Mouse (Mus musculus): ENCODE results near the gene Fam3c. TPM values are rescaled to one million over a fixed set of nuclear protein-coding genes. Genes with fewer than 3 reads are reported as not detected.
A peak's percentile ranks its signal among the peaks of the same experiment; 100 is the strongest.

Gene Fam3c
- polyA plus RNA-seq, 1 experiment, result 22.5 TPM

GRCm38 (mm10) chr6:22262519-22262918 is 93.5 kb downstream of the Fam3c start:
- DNase-seq (ENCODE audit: low read depth), result peak; percentile 52
- TF ChIP-seq CTCF (IDR thresholded peaks at IDR 0.05; ENCODE audit: borderline replicate concordance, extremely low read depth, insufficient read depth, insufficient read length) (no peak), POLR2A (IDR thresholded peaks at IDR 0.05; ENCODE audit: borderline replicate concordance, extremely low read depth, insufficient read depth, insufficient read length, poor library complexity, severe bottlenecking) (no peak)

GRCm38 (mm10) chr6:22258784-22259183 is 97.3 kb downstream of the Fam3c start:
- no peak for DNase-seq (ENCODE audit: low read depth)
- TF ChIP-seq POLR2A (IDR thresholded peaks at IDR 0.05; ENCODE audit: borderline replicate concordance, extremely low read depth, insufficient read depth, insufficient read length, poor library complexity, severe bottlenecking), result no peak
- TF ChIP-seq CTCF (IDR thresholded peaks at IDR 0.05; ENCODE audit: borderline replicate concordance, extremely low read depth, insufficient read depth, insufficient read length), result no peak

Other genes with a start within 250 kb of the Fam3c start
- 0.48 and 0.75 TPM in 2 replicates for gene Wnt16, start 68.0 kb downstream of the Fam3c start, polyA plus RNA-seq (2012; rRNA removed)

All from brain, embryonic 14.5 days (tissue).